Mouse (Mus musculus): ENCODE measurements around the gene Zc3h7a.

GRCm38 (mm10) chr16:11128301-11128700, 47.9 kb downstream of the Zc3h7a start:
- no peak for TF ChIP-seq GATA1 (IDR thresholded peaks at IDR 0.05; ENCODE audit: low read length)
- TF ChIP-seq TAL1 (IDR thresholded peaks at IDR 0.05; ENCODE audit: low read length): no peak
